Mouse (Mus musculus) MEL (cell line): ENCODE results near the gene Cd36. TPM values are rescaled to one million over a fixed set of nuclear protein-coding genes. Genes with fewer than 3 reads are reported as not detected.

ENCODE experiments used
- DNase-seq: peaks from one replicate; pipeline ENCODE4 v3.0.0; 2011; ENCODE audit warnings: low read depth, low spot score
- H3K27ac ChIP-seq: 2 replicates; pipeline ENCODE4 v1.5.1; 2012; ENCODE audit warnings: low read depth, mild to moderate bottlenecking, control low read depth, low read length, moderate library complexity; ENCODE audit not compliant: control insufficient read depth
- H3K27me3 ChIP-seq, 2 experiments: fragments of 150-350 bp in 1 of 2; sonication (generic) in 1 of 2; 2 replicates each; pipeline ENCODE4 v1.6.1; 2012; ENCODE audit warnings: low read length in 2 of 2, mild to moderate bottlenecking in 2 of 2, improper control_type of control experiment in 1 of 2, moderate library complexity in 1 of 2; ENCODE audit not compliant: insufficient read depth in 2 of 2, control insufficient read depth in 1 of 2
- H3K36me3 ChIP-seq, 2 experiments: 2 replicates each; pipeline ENCODE4 v1.6.1; 2012 to 2014; ENCODE audit warnings: low read length in 2 of 2, improper control_type of control experiment in 1 of 2, inconsistent platforms in 1 of 2, mild to moderate bottlenecking in 1 of 2; ENCODE audit not compliant: insufficient read depth in 2 of 2, control insufficient read depth in 1 of 2
- H3K4me1 ChIP-seq, 2 experiments: fragments of 150-350 bp in 1 of 2; sonication (generic) in 1 of 2; 2 replicates each; pipeline ENCODE4 v1.6.1; 2012; ENCODE audit warnings: low read length in 2 of 2, improper control_type of control experiment in 1 of 2, mild to moderate bottlenecking in 1 of 2; ENCODE audit not compliant: insufficient read depth in 2 of 2, control insufficient read depth in 1 of 2
- H3K4me3 ChIP-seq, 2 experiments: fragments of 150-350 bp in 1 of 2; sonication (generic) in 1 of 2; 2 replicates each; pipeline ENCODE4 v1.5.1; 2012; ENCODE audit warnings: low read depth in 2 of 2, low read length in 2 of 2, mild to moderate bottlenecking in 2 of 2, moderate library complexity in 2 of 2, control low read depth in 1 of 2, improper control_type of control experiment in 1 of 2; ENCODE audit not compliant: control insufficient read depth in 1 of 2, insufficient read depth in 1 of 2
- H3K79me2 ChIP-seq: 2 replicates; pipeline ENCODE4 v1.6.1; 2012; ENCODE audit warnings: mild to moderate bottlenecking, low read length, moderate library complexity; ENCODE audit not compliant: control insufficient read depth, poor library complexity, insufficient read depth
- H3K9ac ChIP-seq: 2 replicates; pipeline ENCODE4 v1.6.1; 2012; ENCODE audit warnings: low read depth, mild to moderate bottlenecking, control low read depth, low read length, moderate library complexity; ENCODE audit not compliant: control insufficient read depth, poor library complexity, severe bottlenecking
- H3K9me3 ChIP-seq: fragments of 150-350 bp; sonication (generic); replicated peaks from 2 replicates; pipeline ENCODE4 v1.6.1; 2012; ENCODE audit warnings: mild to moderate bottlenecking, low read length, improper control_type of control experiment, moderate library complexity; ENCODE audit not compliant: insufficient read depth
- CHD2 ChIP-seq: IDR thresholded peaks from 2 replicates; pipeline ENCODE4 v1.6.1; 2011; ENCODE audit warnings: low read length, improper control_type of control experiment
- E2F4 ChIP-seq: IDR thresholded peaks from 2 replicates; pipeline ENCODE4 v1.6.1; 2011; ENCODE audit warnings: low read depth, low read length, improper control_type of control experiment, borderline replicate concordance
- ELF1 ChIP-seq: IDR thresholded peaks from 2 replicates; pipeline ENCODE4 v1.6.1; 2014; ENCODE audit warnings: low read depth, mild to moderate bottlenecking, inconsistent platforms, low read length, improper control_type of control experiment, moderate library complexity
- EP300 ChIP-seq, 2 experiments: IDR thresholded peaks; 2 replicates each; pipeline ENCODE4 v1.6.1; 2011; ENCODE audit warnings: improper control_type of control experiment in 2 of 2, low read length in 2 of 2, low read depth in 1 of 2, mild to moderate bottlenecking in 1 of 2
- ETS1 ChIP-seq: IDR thresholded peaks from 2 replicates; pipeline ENCODE4 v1.6.1; 2012; ENCODE audit warnings: low read depth, mild to moderate bottlenecking, inconsistent platforms, low read length, improper control_type of control experiment, moderate library complexity
- GABPA ChIP-seq: IDR thresholded peaks from 2 replicates; pipeline ENCODE4 v1.6.1; 2012; ENCODE audit warnings: low read depth, mild to moderate bottlenecking, inconsistent platforms, low read length, improper control_type of control experiment, moderate library complexity
- GATA1 ChIP-seq: IDR thresholded peaks from 2 replicates; pipeline ENCODE4 v1.6.1; 2011; ENCODE audit warnings: low read depth, low read length, improper control_type of control experiment
- HCFC1 ChIP-seq: IDR thresholded peaks from 2 replicates; pipeline ENCODE4 v1.6.1; 2012; ENCODE audit warnings: low read depth, mild to moderate bottlenecking, inconsistent platforms, low read length, improper control_type of control experiment, moderate library complexity
- JUND ChIP-seq: IDR thresholded peaks from 2 replicates; pipeline ENCODE4 v1.6.1; 2011; ENCODE audit warnings: low read depth, mild to moderate bottlenecking, improper control_type of control experiment, low read length
- KAT2A ChIP-seq: conservative IDR thresholded peaks from 2 replicates; pipeline ENCODE4 v1.6.1; 2012; ENCODE audit warnings: low read depth, low read length, improper control_type of control experiment, inconsistent platforms
- MAFK ChIP-seq: IDR thresholded peaks from 2 replicates; pipeline ENCODE4 v1.6.1; 2011; ENCODE audit warnings: low read depth, mild to moderate bottlenecking, low read length, improper control_type of control experiment, borderline replicate concordance
- MAX ChIP-seq: IDR thresholded peaks from 2 replicates; pipeline ENCODE4 v1.6.1; 2011; ENCODE audit warnings: low read length, improper control_type of control experiment
- MEF2A ChIP-seq: IDR thresholded peaks from 2 replicates; pipeline ENCODE4 v1.6.1; 2014; ENCODE audit warnings: low read depth, mild to moderate bottlenecking, inconsistent platforms, low read length, improper control_type of control experiment; ENCODE audit not compliant: poor library complexity, insufficient replicate concordance, severe bottlenecking; ENCODE audit errors: extremely low read depth
- MYB ChIP-seq: IDR thresholded peaks from 2 replicates; pipeline ENCODE4 v1.6.1; 2011; ENCODE audit warnings: mild to moderate bottlenecking, low read depth, low read length, improper control_type of control experiment
- MYC ChIP-seq: IDR thresholded peaks from 2 replicates; pipeline ENCODE4 v1.6.1; 2011; ENCODE audit warnings: low read depth, mild to moderate bottlenecking, low read length, improper control_type of control experiment, moderate library complexity
- NELFE ChIP-seq: IDR thresholded peaks from 2 replicates; pipeline ENCODE4 v1.6.1; 2011; ENCODE audit warnings: low read depth, low read length, improper control_type of control experiment
- NRF1 ChIP-seq: IDR thresholded peaks from 2 replicates; pipeline ENCODE4 v1.6.1; 2014; ENCODE audit warnings: low read depth, mild to moderate bottlenecking, inconsistent platforms, low read length, improper control_type of control experiment, moderate library complexity; ENCODE audit not compliant: poor library complexity, insufficient read depth, severe bottlenecking
- POLR2A ChIP-seq, 2 experiments: IDR thresholded peaks; 2 replicates each; pipeline ENCODE4 v1.6.1; 2011 to 2012; ENCODE audit warnings: low read length in 2 of 2, mild to moderate bottlenecking in 2 of 2, control low read depth in 1 of 2, improper control_type of control experiment in 1 of 2, low read depth in 1 of 2, moderate library complexity in 1 of 2; ENCODE audit not compliant: control insufficient read depth in 1 of 2, insufficient read depth in 1 of 2, poor library complexity in 1 of 2
- POLR2AphosphoS2 ChIP-seq: IDR thresholded peaks from 2 replicates; pipeline ENCODE4 v1.6.1; 2011; ENCODE audit warnings: low read length, improper control_type of control experiment
- POLR2AphosphoS5 ChIP-seq: IDR thresholded peaks from 2 replicates; pipeline ENCODE4 v1.6.1; 2012; ENCODE audit warnings: low read depth, borderline replicate concordance, mild to moderate bottlenecking, inconsistent platforms, low read length, moderate library complexity, mixed read lengths
- RAD21 ChIP-seq: IDR thresholded peaks from 2 replicates; pipeline ENCODE4 v1.6.1; 2011; ENCODE audit warnings: mild to moderate bottlenecking, low read depth, low read length, improper control_type of control experiment
- SIN3A ChIP-seq: IDR thresholded peaks from 2 replicates; pipeline ENCODE4 v1.6.1; 2012; ENCODE audit warnings: low read length, improper control_type of control experiment, inconsistent platforms
- TBP ChIP-seq: IDR thresholded peaks from 2 replicates; pipeline ENCODE4 v1.8.0; 2011; ENCODE audit warnings: low read depth, low read length, improper control_type of control experiment
- TCF12 ChIP-seq: IDR thresholded peaks from 2 replicates; pipeline ENCODE4 v1.6.1; 2014; ENCODE audit warnings: low read depth, mild to moderate bottlenecking, inconsistent platforms, low read length, improper control_type of control experiment, moderate library complexity
- UBTF ChIP-seq: IDR thresholded peaks from 2 replicates; pipeline ENCODE4 v1.6.1; 2012; ENCODE audit warnings: low read depth, mild to moderate bottlenecking, inconsistent platforms, low read length, improper control_type of control experiment, moderate library complexity, borderline replicate concordance; ENCODE audit not compliant: insufficient read depth
- USF1 ChIP-seq: IDR thresholded peaks from 2 replicates; pipeline ENCODE4 v1.6.1; 2014; ENCODE audit warnings: low read depth, mild to moderate bottlenecking, inconsistent platforms, low read length, improper control_type of control experiment, moderate library complexity
- ZMIZ1 ChIP-seq: IDR thresholded peaks from 2 replicates; pipeline ENCODE4 v1.6.1; 2012; ENCODE audit warnings: low read depth, mild to moderate bottlenecking, inconsistent platforms, low read length, improper control_type of control experiment, moderate library complexity
- ZNF384 ChIP-seq: IDR thresholded peaks from 2 replicates; pipeline ENCODE4 v1.6.1; 2012; ENCODE audit warnings: low read depth, mild to moderate bottlenecking, inconsistent platforms, low read length, improper control_type of control experiment
- polyA plus RNA-seq, 2 experiments: library from polyadenylated mRNA; stranded (reverse) in 1 of 2; unstranded in 1 of 2; fragments of >175 nt in 1 of 2; fragments of >200 nt in 1 of 2; gene quantifications; 2 replicates each; pipeline versions ENCODE4 v1.2.1 to v1.2.4; 2012; ENCODE audit warnings: low replicate concordance in 2 of 2, low read depth in 1 of 2; ENCODE audit not compliant: insufficient read length in 2 of 2, insufficient read depth in 1 of 2, missing spikeins in 1 of 2
- total RNA-seq: library from RNA; depleted of rRNA; stranded (reverse); fragments of 300-350 nt; gene quantifications from 2 replicates; pipeline ENCODE4 v1.2.3, GENCODE M21; 2012

Gene Cd36
- total and polyA plus RNA-seq, 3 experiments, result 0.07 to 0.19 TPM; not detected in 1

GRCm38 (mm10) chr5:17874335-17874734, 14.3 kb downstream of the Cd36 start:
- TF ChIP-seq MYC (no peak), NELFE (no peak), MAFK (no peak), CHD2 (no peak), NRF1 (no peak), ELF1 (no peak), E2F4 (no peak), MAX (no peak), ZMIZ1 (no peak), USF1 (no peak), GABPA (no peak), EP300 (IDR thresholded peaks at IDR 0.05; ENCODE audit: low read depth in 1 of 2, low read length in 2 of 2) (no peak), JUND (no peak), ETS1 (no peak), UBTF (no peak), ZNF384 (no peak), MYB (no peak)
- Histone ChIP-seq H3K79me2 (no peaks in the 10 kb centered on the region), H3K4me1 (peaks cover 0 to 7% of the 10 kb centered on the region in 2 experiments; a peak in 2 of 4 replicates), H3K27me3 (no peaks in the 10 kb centered on the region), H3K27ac (no peak overlapping the region), H3K9me3 (no peaks in the 10 kb centered on the region), H3K4me3 (no peak overlapping the region), H3K9ac (no peak overlapping the region), H3K36me3 (peaks cover 0 to 5% of the 10 kb centered on the region in 2 experiments; a peak in 2 of 4 replicates)
- no peak for DNase-seq

DNA sequence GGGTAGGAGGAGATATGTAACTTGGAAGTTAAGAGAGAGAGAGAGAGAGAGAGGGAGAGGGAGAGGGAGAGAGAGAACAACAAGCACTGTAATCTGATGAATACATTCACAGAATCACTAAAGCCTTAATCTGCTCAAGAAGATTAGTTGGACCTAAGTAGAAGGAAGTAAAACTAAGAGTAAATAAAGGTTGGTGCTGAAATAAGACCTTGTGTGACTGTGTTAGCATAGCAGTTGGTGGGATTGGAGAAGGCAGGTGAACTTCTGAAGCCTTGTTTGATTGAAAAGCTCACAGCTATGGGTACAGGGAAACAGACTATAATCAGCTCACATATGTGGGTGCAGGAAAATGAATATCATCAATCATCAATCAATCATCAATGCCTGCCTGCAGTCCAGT, 23.2 kb downstream of the Cd36 start:
- Histone ChIP-seq H3K4me1 (no peaks in the 10 kb centered on the region; a peak in 1 of 4 replicates), H3K9ac (no peak overlapping the region), H3K27me3 (no peaks in the 10 kb centered on the region), H3K9me3 (no peaks in the 10 kb centered on the region), H3K36me3 (no peaks in the 10 kb centered on the region), H3K4me3 (no peak overlapping the region), H3K79me2 (no peaks in the 10 kb centered on the region), H3K27ac (no peak overlapping the region)
- DNase-seq, result no peak
- TF ChIP-seq TBP (no peak), ZNF384 (no peak), NELFE (no peak), KAT2A (no peak), USF1 (no peak), MAX (no peak), HCFC1 (no peak), SIN3A (no peak), POLR2AphosphoS2 (no peak), GABPA (no peak), TCF12 (no peak), RAD21 (no peak), POLR2AphosphoS5 (no peak), GATA1 (no peak), EP300 (IDR thresholded peaks at IDR 0.05; ENCODE audit: low read depth in 1 of 2, low read length in 2 of 2) (no peak), JUND (no peak), POLR2A (IDR thresholded peaks at IDR 0.05; ENCODE audit: control insufficient read depth in 1 of 2, insufficient read depth in 1 of 2, low read depth in 1 of 2, low read length in 2 of 2, poor library complexity in 1 of 2) (no peak), MEF2A (no peak)
